ENCODE assay signal across 15 mouse cellular contexts in the genomic region with DNA sequence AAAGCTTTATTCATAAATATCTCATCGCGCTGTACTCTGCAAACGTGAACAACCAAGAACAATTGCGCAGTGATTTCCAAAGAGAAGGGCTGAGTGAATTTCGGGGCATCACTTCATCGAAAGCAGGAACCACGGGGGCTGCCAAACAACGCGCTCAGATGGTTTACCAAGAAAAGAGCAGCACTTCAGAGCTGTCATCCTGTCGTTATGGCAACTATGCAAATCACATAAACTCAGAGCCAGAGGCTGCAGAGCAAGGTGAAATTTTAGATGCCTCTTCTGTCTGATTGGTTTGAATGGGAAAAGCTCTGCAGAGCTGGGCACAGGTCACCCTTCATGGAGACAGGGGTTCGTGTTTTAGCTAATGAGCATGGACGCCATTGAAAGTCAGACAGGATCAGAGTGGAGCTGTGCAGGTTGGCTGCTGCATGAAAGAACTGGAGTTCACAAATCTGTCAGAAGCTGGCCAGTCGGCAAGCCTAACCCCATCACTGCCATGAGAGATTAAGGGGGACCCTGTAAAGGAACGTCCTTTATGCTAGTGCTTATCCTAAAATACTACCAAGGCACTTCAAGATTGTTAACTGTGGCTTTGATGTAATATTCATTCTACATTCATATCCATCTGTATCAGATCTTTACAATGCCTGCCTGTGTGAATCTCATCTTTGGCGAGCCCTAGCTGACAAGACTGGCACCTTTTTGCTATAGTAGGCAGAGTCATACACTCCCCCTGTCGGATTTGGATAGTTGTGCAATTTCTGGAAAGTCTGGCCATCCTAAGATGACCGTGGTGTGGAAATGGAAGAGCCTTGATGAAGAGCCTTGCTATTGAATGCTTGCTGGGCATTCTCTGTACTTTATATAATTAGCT. TPM values are rescaled to one million over a fixed set of nuclear protein-coding genes. Genes with fewer than 3 reads are reported as not detected.
A peak's percentile ranks its signal among the peaks of the same experiment; 100 is the strongest.
DNase-seq lines count a peak whose midpoint lies in the region; ATAC-seq lines count a peak whose summit lies in the region.
"Had no signal": no experiment of that assay in that cellular context is flagged by ENCODE, and none has a peak within 500 bp of the region (broad histone marks: within the 10 kb centered on the region; RNA-seq: fewer than 3 reads in every experiment).

No protein-coding gene starts in this region.

- H3K36me3 ChIP-seq in hindbrain, embryonic 15.5 days: no peaks in the 10 kb centered on the region
- H3K36me3 ChIP-seq in hindbrain, embryonic 11.5 days (ENCODE audit: control insufficient read depth, insufficient read depth, low read length): no peaks in the 10 kb centered on the region
- no peaks in the 10 kb centered on the region for H3K36me3 ChIP-seq in forebrain, embryonic 15.5 days
- H3K36me3 ChIP-seq: heart, embryonic 12.5 days; limb, embryonic 13.5 days had no signal

- H3K4me3 ChIP-seq in hindbrain, embryonic 15.5 days: no peak overlapping the region
- H3K4me3 ChIP-seq in hindbrain, embryonic 11.5 days (ENCODE audit: low read depth, low read length): no peak overlapping the region
- H3K4me3 ChIP-seq in forebrain, embryonic 15.5 days: peak overlapping the region; percentile 16; the same call in 1 of the 2 replicates
- H3K4me3 ChIP-seq: heart, embryonic 12.5 days; limb, embryonic 13.5 days; myocyte had no signal

- no peaks in the 10 kb centered on the region for H3K9me3 ChIP-seq in hindbrain, embryonic 15.5 days
- no peaks in the 10 kb centered on the region for H3K9me3 ChIP-seq in hindbrain, embryonic 11.5 days (ENCODE audit: control insufficient read depth, low read length)
- no peaks in the 10 kb centered on the region for H3K9me3 ChIP-seq in forebrain, embryonic 15.5 days
- H3K9me3 ChIP-seq: heart, embryonic 12.5 days; limb, embryonic 13.5 days had no signal

- peak overlapping the region; percentile 25 for H3K4me2 ChIP-seq in hindbrain, embryonic 15.5 days
- H3K4me2 ChIP-seq in hindbrain, embryonic 11.5 days (replicated peaks; ENCODE audit: low read depth, low read length): no peak overlapping the region
- H3K4me2 ChIP-seq in forebrain, embryonic 15.5 days (replicated peaks): peak overlapping the region; percentile 40
- H3K4me2 ChIP-seq: heart, embryonic 12.5 days; limb, embryonic 13.5 days had no signal

- DNase-seq in hindbrain, embryonic 11.5 days (ENCODE audit: low spot score): no peak
- DNase-seq in brain, adult 2 months (ENCODE audit: low read depth, low spot score): peak; percentile 78
- DNase-seq in left cerebral cortex, postnatal 25 days (ENCODE audit: low spot score in 2 of 2): peak; percentile 54 to 73
- DNase-seq in gastrocnemius, adult 8-10 months (ENCODE audit: low spot score in 2 of 2): no peak
- DNase-seq in ovary, postnatal 36 days (ENCODE audit: low spot score): no peak
- DNase-seq in MN1 (ENCODE audit: low spot score): no peak

- intact Hi-C loops in left cerebral cortex, postnatal 25 days (cut with DNase I): no loop called here

- no peak overlapping the region for H3K9ac ChIP-seq in hindbrain, embryonic 15.5 days
- no peak overlapping the region for H3K9ac ChIP-seq in hindbrain, embryonic 11.5 days (ENCODE audit: low read depth, low read length)
- no peak overlapping the region; the same call in 1 of the 2 replicates for H3K9ac ChIP-seq in forebrain, embryonic 15.5 days (replicated peaks)
- H3K9ac ChIP-seq: heart, embryonic 12.5 days; limb, embryonic 13.5 days had no signal

- H3K27ac ChIP-seq in hindbrain, embryonic 15.5 days (replicated peaks): 0 out of 2 replicates have a peak overlapping the region, but pooled peaks have one; percentile 11
- no peak overlapping the region for H3K27ac ChIP-seq in hindbrain, embryonic 11.5 days (ENCODE audit: low read depth, low read length)
- peak overlapping the region; percentile 85 for H3K27ac ChIP-seq in forebrain, embryonic 15.5 days (replicated peaks)
- H3K27ac ChIP-seq: limb, embryonic 13.5 days; stomach, postnatal 0 days had no signal

- peak; percentile 28; the same call in 1 of the 2 replicates for ATAC-seq in hindbrain, embryonic 15.5 days (ENCODE audit: low FRiP score, low read depth)
- no peak for ATAC-seq in hindbrain, embryonic 11.5 days (ENCODE audit: low FRiP score)
- ATAC-seq in forebrain, embryonic 15.5 days (replicated peaks): peak; percentile 87
- ATAC-seq: intestine, embryonic 16.5 days had no signal

- no peaks in the 10 kb centered on the region for H3K27me3 ChIP-seq in hindbrain, embryonic 15.5 days
- no peaks in the 10 kb centered on the region; the same call in 1 of the 2 replicates for H3K27me3 ChIP-seq in hindbrain, embryonic 11.5 days (ENCODE audit: control insufficient read depth, insufficient read depth, low read length)
- no peaks in the 10 kb centered on the region for H3K27me3 ChIP-seq in forebrain, embryonic 15.5 days

- H3K4me1 ChIP-seq in hindbrain, embryonic 15.5 days (replicated peaks): peaks cover 39% of the 10 kb centered on the region
- H3K4me1 ChIP-seq in hindbrain, embryonic 11.5 days (replicated peaks; ENCODE audit: control insufficient read depth, insufficient read depth, low read length): no peaks in the 10 kb centered on the region
- peaks cover 54% of the 10 kb centered on the region for H3K4me1 ChIP-seq in forebrain, embryonic 15.5 days
- H3K4me1 ChIP-seq: limb, embryonic 13.5 days had no signal

- 43% methylated on average over 17 of the region's 17 CpGs for WGBS in hindbrain, embryonic 15.5 days
- 58% methylated on average over 17 of the region's 17 CpGs for WGBS in hindbrain, embryonic 11.5 days
- WGBS in forebrain, embryonic 15.5 days: 13% methylated on average over 17 of the region's 17 CpGs

RNA-seq across cellular contexts. Expression of a gene that starts 4.6 kb away (rescaled TPM):
- polyA plus RNA-seq in hindbrain, embryonic 15.5 days (2015; fragmentation: Nextera tagmentation; extraction: Ambion mirVana): 0.14 and 0.39 TPM in 2 replicates
- 0.17 TPM in 1 of 2 replicates, not detected in the other for polyA plus RNA-seq in hindbrain, embryonic 11.5 days (2014; fragmentation: Nextera tagmentation; extraction: Ambion mirVana)
- 0.32 TPM in 1 of 2 replicates, not detected in the other for polyA plus RNA-seq in forebrain, embryonic 15.5 days (2015; fragmentation: Nextera tagmentation; extraction: Ambion mirVana)
- not detected for total RNA-seq in left cerebral cortex, postnatal 25 days (2021)
- total RNA-seq in gastrocnemius, adult 8-10 months (2022): not detected
- total RNA-seq: common myeloid progenitor, adult 5-6 weeks had no signal
- polyA plus RNA-seq: intestine, embryonic 16.5 days; lung, embryonic 16.5 days; myocyte; stomach, postnatal 0 days had no signal

RNA-seq across cellular contexts. Expression of a gene that starts 6.6 kb away (rescaled TPM):
- polyA plus RNA-seq in hindbrain, embryonic 15.5 days (2015; fragmentation: Nextera tagmentation; extraction: Ambion mirVana): 51.3 and 61.8 TPM in 2 replicates
- 4.0 and 4.8 TPM in 2 replicates for polyA plus RNA-seq in hindbrain, embryonic 11.5 days (2014; fragmentation: Nextera tagmentation; extraction: Ambion mirVana)
- polyA plus RNA-seq in forebrain, embryonic 15.5 days (2015; fragmentation: Nextera tagmentation; extraction: Ambion mirVana): 35.9 and 37.0 TPM in 2 replicates
- total RNA-seq in left cerebral cortex, postnatal 25 days (2021): 10 to 100 TPM; 25.4 TPM
- 1 to 10 TPM in 3 of 4 experiments, under 1 TPM in 1; 0.94 to 2.3 (median 1.6) TPM for total RNA-seq in gastrocnemius, adult 8-10 months (2022)
- total RNA-seq: common myeloid progenitor, adult 5-6 weeks had no signal

Comparison
In these comparisons a context has a peak if more than half of its experiments do, and no peak if none do; other contexts are left out.
1. DNase-seq: peak in brain, adult 2 months (single experiment) and left cerebral cortex, postnatal 25 days (2 of 2); none in hindbrain, embryonic 11.5 days (single experiment), gastrocnemius, adult 8-10 months (0 of 2), ovary, postnatal 36 days (single experiment) and MN1 (single experiment).